Comparison of ENCODE assay signal across 8 mouse cellular contexts in the genomic region with DNA sequence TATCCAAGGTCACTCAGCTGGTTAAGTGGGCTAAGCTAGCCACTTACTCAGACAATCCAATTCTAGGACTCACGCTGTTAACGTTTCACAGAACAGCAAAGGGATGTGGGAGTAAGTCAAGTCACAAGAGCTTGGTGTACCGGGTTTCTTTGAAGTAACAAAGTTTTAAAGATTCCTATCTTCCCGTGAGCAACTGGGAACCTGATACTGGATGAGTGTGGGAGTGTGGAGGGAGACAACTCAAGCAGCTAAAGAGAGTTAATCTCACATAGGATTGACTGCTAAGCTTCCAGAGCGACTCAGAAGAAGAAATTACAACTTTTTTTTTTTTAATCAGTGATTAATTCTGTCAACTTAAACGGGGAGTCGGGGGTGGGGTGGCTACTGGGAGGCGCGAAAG. TPM values are rescaled to one million over a fixed set of nuclear protein-coding genes. Genes with fewer than 3 reads are reported as not detected.
A peak's percentile ranks its signal among the peaks of the same experiment; 100 is the strongest.
DNase-seq lines count a peak whose midpoint lies in the region; ATAC-seq and TF ChIP-seq lines count a peak whose summit lies in the region.

No protein-coding gene starts in this region.

- H3K4me1 ChIP-seq in heart, postnatal 0 days (ENCODE audit: control insufficient read depth, insufficient read depth) = no peaks in the 10 kb centered on the region
- H3K4me1 ChIP-seq in hindbrain, embryonic 10.5 days (replicated peaks) = peaks cover 7% of the 10 kb centered on the region; the same call in 1 of the 2 replicates
- peaks cover 4% of the 10 kb centered on the region; the same call in 1 of the 2 replicates for H3K4me1 ChIP-seq in midbrain, embryonic 12.5 days

- TF ChIP-seq EP300 in heart, postnatal 0 days (IDR thresholded peaks at IDR 0.05; ENCODE audit: low read depth) = no peak

- H3K4me2 ChIP-seq in heart, postnatal 0 days (ENCODE audit: low read depth, low read length) = peak overlapping the region; percentile 71
- peak overlapping the region; percentile 61 for H3K4me2 ChIP-seq in midbrain, embryonic 12.5 days (replicated peaks)

- peak overlapping the region; percentile 72 for H3K4me3 ChIP-seq in heart, postnatal 0 days (ENCODE audit: low read depth, low read length)
- peak overlapping the region; percentile 67 for H3K4me3 ChIP-seq in hindbrain, embryonic 10.5 days
- H3K4me3 ChIP-seq in midbrain, embryonic 12.5 days = peak overlapping the region; percentile 63

- H3K9ac ChIP-seq in heart, postnatal 0 days (replicated peaks; ENCODE audit: low read depth, low read length) = peak overlapping the region; percentile 77
- peak overlapping the region; percentile 71 for H3K9ac ChIP-seq in midbrain, embryonic 12.5 days (replicated peaks)

- ATAC-seq in heart, postnatal 0 days (ENCODE audit: insufficient read depth, low read depth) = no peak
- ATAC-seq in midbrain, embryonic 12.5 days (ENCODE audit: low FRiP score, low read depth) = no peak
- no peak for ATAC-seq in granulocyte monocyte progenitor cell, adult 5-6 weeks (replicated peaks; ENCODE audit: poor library complexity, severe bottlenecking)

- intact Hi-C loops in left cerebral cortex, postnatal 14 days (cut with DNase I) = no loop called here

- H3K27ac ChIP-seq in heart, postnatal 0 days (ENCODE audit: low read depth) = peak overlapping the region; percentile 89
- peak overlapping the region; percentile 93; the same call in 1 of the 2 replicates for H3K27ac ChIP-seq in hindbrain, embryonic 10.5 days
- no peak overlapping the region for H3K27ac ChIP-seq in midbrain, embryonic 12.5 days (replicated peaks)

- WGBS in heart, postnatal 0 days = 10% methylated on average over 9 of the region's 9 CpGs
- 9% methylated on average over 9 of the region's 9 CpGs for WGBS in hindbrain, embryonic 10.5 days
- 19% methylated on average over 9 of the region's 9 CpGs for WGBS in midbrain, embryonic 12.5 days

- H3K36me3 ChIP-seq in heart, postnatal 0 days (replicated peaks; ENCODE audit: control insufficient read depth, insufficient read depth, low read length) = no peaks in the 10 kb centered on the region
- no peaks in the 10 kb centered on the region for H3K36me3 ChIP-seq in hindbrain, embryonic 10.5 days
- H3K36me3 ChIP-seq in midbrain, embryonic 12.5 days = no peaks in the 10 kb centered on the region

- DNase-seq in heart, postnatal 0 days (ENCODE audit: low spot score) = peak; percentile 10
- DNase-seq in heart, adult 9 months (ENCODE audit: low spot score in 2 of 2) = no peak
- peak; percentile 16 for DNase-seq in Muller cell, postnatal 12 days (ENCODE audit: inconsistent ontology term)
- no peak for DNase-seq in hindbrain, embryonic 10.5 days (ENCODE audit: low spot score)
- no peak for DNase-seq in frontal cortex, postnatal 36 days (ENCODE audit: low spot score in 2 of 2)
- DNase-seq in left cerebral cortex, postnatal 14 days (ENCODE audit: low spot score in 2 of 2) = no peak

- no peak for TF ChIP-seq CTCF in heart, postnatal 0 days (IDR thresholded peaks at IDR 0.05; ENCODE audit: low read depth)

- no peaks in the 10 kb centered on the region for H3K27me3 ChIP-seq in heart, postnatal 0 days (ENCODE audit: control insufficient read depth, insufficient read depth, low read length)
- H3K27me3 ChIP-seq in hindbrain, embryonic 10.5 days (ENCODE audit: insufficient read depth, poor library complexity, severe bottlenecking) = no peaks in the 10 kb centered on the region
- no peaks in the 10 kb centered on the region for H3K27me3 ChIP-seq in midbrain, embryonic 12.5 days

- no peaks in the 10 kb centered on the region for H3K9me3 ChIP-seq in heart, postnatal 0 days (replicated peaks; ENCODE audit: control insufficient read depth, low read length)
- H3K9me3 ChIP-seq in hindbrain, embryonic 10.5 days = peaks cover 4% of the 10 kb centered on the region; the same call in 1 of the 2 replicates
- no peaks in the 10 kb centered on the region for H3K9me3 ChIP-seq in midbrain, embryonic 12.5 days

RNA-seq across cellular contexts. Expression of a gene that starts 10.0 kb away (rescaled TPM):
- total RNA-seq in heart, postnatal 0 days (2014; rRNA removed; ENCODE audit: low replicate concordance) = 28.6 and 70.3 TPM in 2 replicates
- 36.9 and 38.8 TPM in 2 replicates for polyA plus RNA-seq in heart, postnatal 0 days (2015; fragmentation: Nextera tagmentation; extraction: Ambion mirVana)
- 65.3 and 78.3 TPM in 2 replicates for polyA plus RNA-seq in hindbrain, embryonic 10.5 days (2016; fragmentation: Nextera tagmentation; extraction: Ambion mirVana)
- polyA plus RNA-seq in midbrain, embryonic 12.5 days (2016; fragmentation: Nextera tagmentation; extraction: Ambion mirVana) = 109 and 115 TPM in 2 replicates
- 63.3 and 83.0 TPM in 2 replicates for total RNA-seq in granulocyte monocyte progenitor cell, adult 5-6 weeks (2014; fragmentation: Nextera tagmentation)
- 80.7 and 88.1 TPM in 2 replicates for total RNA-seq in granulocyte monocyte progenitor cell, adult 5-6 weeks (2017)
- total RNA-seq in left cerebral cortex, postnatal 14 days (2021) = 10 to 100 TPM; 39.5 to 49.0 TPM

Comparison
In these comparisons a context has a peak if more than half of its experiments do, and no peak if none do; other contexts are left out.
1. DNase-seq: peak in heart, postnatal 0 days (single experiment) and Muller cell, postnatal 12 days (single experiment); none in heart, adult 9 months (0 of 2), hindbrain, embryonic 10.5 days (single experiment), frontal cortex, postnatal 36 days (0 of 2) and left cerebral cortex, postnatal 14 days (0 of 2).
2. Peak in every context shown above with its lines, with median percentiles within 50 percentile points of each other: H3K4me3 ChIP-seq.